Mouse (Mus musculus): ENCODE results near the gene Pheta2. TPM values are rescaled to one million over a fixed set of nuclear protein-coding genes. Genes with fewer than 3 reads are reported as not detected.

Pheta2 gene
- polyA plus RNA-seq, 1 experiment from 2014 or later: 1.8 TPM

DNA sequence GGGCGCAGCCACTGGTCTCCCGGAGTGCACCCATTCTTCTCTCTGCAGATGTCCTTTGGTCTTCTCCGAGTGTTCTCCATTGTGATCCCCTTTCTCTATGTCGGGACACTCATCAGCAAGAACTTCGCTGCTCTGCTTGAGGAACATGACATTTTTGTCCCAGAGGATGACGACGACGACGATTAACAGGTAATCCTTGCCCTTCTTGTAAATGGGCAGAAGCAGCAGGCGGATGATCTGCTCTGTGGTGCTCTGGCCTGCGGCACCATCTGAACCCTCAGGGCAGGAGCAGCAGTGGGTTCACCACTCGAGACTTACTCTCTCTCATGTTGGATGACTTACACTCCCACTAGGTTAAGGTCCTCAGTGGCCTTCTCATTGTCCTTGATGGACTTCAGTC is 9.1 kb downstream of the Pheta2 start:
- no peaks in the 10 kb centered on the region for H3K27me3 ChIP-seq (ENCODE audit: control insufficient read depth, insufficient read depth, low read length)
- no peak overlapping the region for H3K27ac ChIP-seq
- ATAC-seq (ENCODE audit: low FRiP score) (no peak), DNase-seq (ENCODE audit: low spot score) (no peak)
- H3K9me3 ChIP-seq (ENCODE audit: control insufficient read depth, low read length): no peaks in the 10 kb centered on the region
- H3K4me2 ChIP-seq (replicated peaks): no peak overlapping the region
- H3K36me3 ChIP-seq (replicated peaks; ENCODE audit: control insufficient read depth, insufficient read depth): peaks cover 36% of the 10 kb centered on the region
- no peak overlapping the region for H3K4me3 ChIP-seq (replicated peaks; ENCODE audit: low read length)
- 92% methylated on average over 12 of the region's 12 CpGs for WGBS
- H3K4me1 ChIP-seq (replicated peaks; ENCODE audit: control insufficient read depth, insufficient read depth, low read length): peaks cover 16% of the 10 kb centered on the region
- no peak overlapping the region; the same call in 1 of the 2 replicates for H3K9ac ChIP-seq

DNA sequence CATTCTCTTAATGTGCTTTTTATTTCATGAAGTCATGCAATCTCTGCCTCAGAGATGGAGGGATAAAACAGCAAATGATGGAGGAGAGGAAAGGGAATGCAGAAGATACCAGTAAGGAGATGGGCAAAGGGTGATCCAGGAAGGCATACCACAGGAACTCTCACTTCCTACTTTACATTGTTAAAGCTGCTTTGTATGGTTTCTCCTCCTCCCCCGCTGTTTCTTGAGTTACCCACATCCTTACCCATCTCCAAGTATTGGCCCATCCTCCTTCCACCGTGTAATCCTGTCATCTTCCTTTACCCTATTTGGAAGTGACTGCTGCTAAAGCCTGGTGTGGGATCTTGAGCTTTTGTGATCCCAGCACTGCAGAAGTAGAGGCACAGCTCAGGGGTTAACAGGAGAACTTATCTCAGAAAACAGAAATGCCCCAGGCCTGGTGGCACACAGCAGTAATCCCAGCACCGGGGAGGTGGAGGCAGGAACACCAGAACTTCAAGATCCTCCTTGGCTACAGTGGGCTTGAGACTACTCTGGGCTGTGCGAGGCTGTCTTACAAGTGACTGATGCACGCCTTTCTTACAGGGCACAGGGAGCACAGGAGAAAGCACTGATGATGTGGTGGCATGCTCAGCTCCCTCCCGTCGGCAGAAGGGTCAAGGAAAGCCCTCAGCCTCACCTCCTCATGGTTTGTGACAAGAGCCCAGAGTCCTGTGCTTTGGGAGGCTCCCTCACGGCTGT is 9.7 kb downstream of the Pheta2 start:
- no peaks in the 10 kb centered on the region for H3K27me3 ChIP-seq (ENCODE audit: control insufficient read depth, insufficient read depth, low read length)
- DNase-seq (ENCODE audit: low spot score) (no peak), ATAC-seq (ENCODE audit: low FRiP score) (no peak)
- H3K4me1 ChIP-seq (replicated peaks; ENCODE audit: control insufficient read depth, insufficient read depth, low read length): peaks cover 22% of the 10 kb centered on the region
- H3K27ac ChIP-seq: no peak overlapping the region
- 89% methylated on average over 8 of the region's 8 CpGs for WGBS
- H3K4me2 ChIP-seq (replicated peaks): no peak overlapping the region
- H3K9ac ChIP-seq: no peak overlapping the region
- H3K9me3 ChIP-seq (ENCODE audit: control insufficient read depth, low read length): no peaks in the 10 kb centered on the region
- H3K36me3 ChIP-seq (replicated peaks; ENCODE audit: control insufficient read depth, insufficient read depth): peaks cover 36% of the 10 kb centered on the region
- H3K4me3 ChIP-seq (replicated peaks; ENCODE audit: low read length): no peak overlapping the region

DNA sequence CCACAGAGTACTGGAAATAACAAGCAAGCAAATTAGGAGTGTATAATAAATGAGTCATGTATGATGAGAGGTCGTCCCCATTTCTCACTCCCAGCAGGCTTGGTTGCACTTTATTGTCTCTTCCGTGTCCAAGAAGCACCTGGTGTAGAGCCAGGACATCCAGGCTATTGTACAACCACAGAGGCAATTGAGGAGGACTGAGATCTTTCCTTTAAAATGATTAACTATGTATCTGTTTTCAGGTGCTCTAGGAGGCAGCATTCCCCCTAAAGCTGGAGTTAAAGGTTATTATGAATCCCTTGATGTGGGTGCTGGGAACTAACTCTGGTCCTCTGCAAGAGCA is 10.2 kb downstream of the Pheta2 start:
- H3K27me3 ChIP-seq (ENCODE audit: control insufficient read depth, insufficient read depth, low read length): no peaks in the 10 kb centered on the region
- no peak overlapping the region for H3K4me2 ChIP-seq (replicated peaks)
- no peak overlapping the region for H3K9ac ChIP-seq
- peaks cover 36% of the 10 kb centered on the region for H3K36me3 ChIP-seq (replicated peaks; ENCODE audit: control insufficient read depth, insufficient read depth)
- H3K9me3 ChIP-seq (ENCODE audit: control insufficient read depth, low read length): no peaks in the 10 kb centered on the region
- H3K4me3 ChIP-seq (replicated peaks; ENCODE audit: low read length): no peak overlapping the region
- no peak overlapping the region for H3K27ac ChIP-seq
- peaks cover 22% of the 10 kb centered on the region for H3K4me1 ChIP-seq (replicated peaks; ENCODE audit: control insufficient read depth, insufficient read depth, low read length)
- DNase-seq (ENCODE audit: low spot score) (no peak), ATAC-seq (ENCODE audit: low FRiP score) (no peak)
- WGBS: 93% methylated on average over 2 of the region's 2 CpGs

DNA sequence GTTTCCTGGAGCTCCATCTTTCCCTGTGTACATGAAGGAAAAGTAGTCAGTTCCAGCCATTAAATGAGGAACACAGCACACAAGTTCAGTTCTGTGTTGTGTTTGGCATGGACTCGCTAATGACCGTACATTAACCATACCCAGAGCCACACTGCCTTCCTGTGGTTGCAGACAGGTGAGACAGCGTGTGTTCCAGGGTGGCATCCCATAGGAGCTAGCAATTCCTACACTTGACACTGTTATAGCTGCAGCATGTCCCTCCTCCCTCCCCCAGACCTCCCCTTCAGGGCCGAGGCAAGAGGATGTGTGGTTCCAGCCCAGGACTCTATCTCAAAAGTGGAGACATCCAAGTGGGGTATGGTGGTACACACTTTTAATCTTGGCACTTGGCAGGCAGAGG is 11.6 kb downstream of the Pheta2 start:
- Histone ChIP-seq H3K4me1 (replicated peaks; ENCODE audit: control insufficient read depth, insufficient read depth, low read length) (peaks cover 30% of the 10 kb centered on the region), H3K4me3 (replicated peaks; ENCODE audit: low read length) (no peak overlapping the region)
- WGBS: 91% methylated on average over 4 of the region's 4 CpGs

DNA sequence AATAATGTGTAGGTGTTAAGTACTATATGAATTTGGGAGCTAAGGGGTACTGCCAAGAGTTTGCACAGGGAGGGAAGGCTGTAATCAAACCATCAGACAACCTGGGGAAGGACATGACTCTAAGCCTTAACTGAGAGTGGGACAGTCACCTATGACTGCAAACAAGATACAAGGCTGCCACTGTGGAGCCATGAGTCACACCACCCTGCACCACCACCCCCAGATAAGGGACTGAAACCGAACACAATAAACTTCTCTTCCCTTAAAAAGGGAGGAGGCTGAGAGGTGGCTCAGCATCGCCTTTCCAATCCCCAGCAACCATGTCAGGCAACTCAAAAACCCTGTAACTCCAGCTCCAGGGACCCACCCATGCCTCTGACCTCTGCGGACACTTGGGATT is 12.7 kb downstream of the Pheta2 start:
- DNase-seq (ENCODE audit: low spot score) (no peak), ATAC-seq (ENCODE audit: low FRiP score) (no peak)
- peaks cover 36% of the 10 kb centered on the region for H3K36me3 ChIP-seq (replicated peaks; ENCODE audit: control insufficient read depth, insufficient read depth)
- 87% methylated on average over 3 of the region's 3 CpGs for WGBS
- no peaks in the 10 kb centered on the region for H3K27me3 ChIP-seq (ENCODE audit: control insufficient read depth, insufficient read depth, low read length)
- H3K4me1 ChIP-seq (replicated peaks; ENCODE audit: control insufficient read depth, insufficient read depth, low read length): peaks cover 30% of the 10 kb centered on the region
- H3K9me3 ChIP-seq (ENCODE audit: control insufficient read depth, low read length): no peaks in the 10 kb centered on the region
- H3K4me2 ChIP-seq (replicated peaks): no peak overlapping the region
- no peak overlapping the region for H3K4me3 ChIP-seq (replicated peaks; ENCODE audit: low read length)
- H3K27ac ChIP-seq: no peak overlapping the region
- no peak overlapping the region for H3K9ac ChIP-seq

More for the DNA sequence above, 11.6 kb downstream of the Pheta2 start:
- H3K36me3 ChIP-seq (replicated peaks; ENCODE audit: control insufficient read depth, insufficient read depth): peaks cover 36% of the 10 kb centered on the region
- no peak overlapping the region for H3K4me2 ChIP-seq (replicated peaks)
- DNase-seq (ENCODE audit: low spot score) (no peak), ATAC-seq (ENCODE audit: low FRiP score) (no peak)
- H3K27ac ChIP-seq: no peak overlapping the region
- H3K9ac ChIP-seq: no peak overlapping the region
- H3K9me3 ChIP-seq (ENCODE audit: control insufficient read depth, low read length): no peaks in the 10 kb centered on the region
- H3K27me3 ChIP-seq (ENCODE audit: control insufficient read depth, insufficient read depth, low read length): no peaks in the 10 kb centered on the region

DNA sequence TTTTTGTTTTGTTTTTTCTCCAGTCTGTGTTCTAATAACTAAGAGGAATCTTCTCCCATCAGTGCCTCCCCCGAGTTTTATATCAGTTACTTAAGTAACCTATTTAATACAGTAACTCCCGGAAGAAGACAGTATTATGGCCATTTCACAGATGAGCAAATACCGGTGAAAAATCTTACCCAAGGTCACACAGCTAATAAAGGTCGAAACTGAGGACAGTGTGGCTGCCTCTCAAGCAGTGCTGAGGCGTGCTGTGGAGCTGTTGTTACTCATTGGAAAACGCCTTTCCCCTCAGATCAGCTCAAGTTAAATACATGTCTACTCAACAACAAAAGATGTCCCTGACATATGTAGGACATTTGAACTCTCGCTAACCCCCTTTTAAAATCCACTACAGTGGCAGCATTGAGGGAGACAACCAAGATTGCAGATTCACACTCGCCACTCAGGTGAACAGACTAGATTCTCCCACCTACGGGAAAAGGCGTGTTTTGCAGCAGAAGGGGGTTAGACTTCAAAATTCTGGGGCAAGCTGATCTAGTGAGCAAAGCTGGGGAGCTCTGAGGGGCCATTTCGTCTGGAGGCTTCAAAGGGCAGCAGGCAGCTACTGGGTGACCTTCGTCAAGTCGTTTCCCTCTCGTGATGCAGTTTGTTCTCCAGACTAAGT is 14.5 kb downstream of the Pheta2 start:
- ATAC-seq (ENCODE audit: low FRiP score): no peak
- Histone ChIP-seq H3K4me1 (replicated peaks; ENCODE audit: control insufficient read depth, insufficient read depth, low read length) (peaks cover 18% of the 10 kb centered on the region), H3K9me3 (ENCODE audit: control insufficient read depth, low read length) (no peaks in the 10 kb centered on the region), H3K27ac (peak overlapping the region; percentile 85), H3K36me3 (replicated peaks; ENCODE audit: control insufficient read depth, insufficient read depth) (peaks cover 28% of the 10 kb centered on the region), H3K27me3 (ENCODE audit: control insufficient read depth, insufficient read depth, low read length) (no peaks in the 10 kb centered on the region), H3K4me3 (replicated peaks; ENCODE audit: low read length) (peak overlapping the region; percentile 80), H3K4me2 (replicated peaks) (peak overlapping the region; percentile 68), H3K9ac (peak overlapping the region; percentile 95)
- 34% methylated on average over 14 of the region's 14 CpGs for WGBS
- no peak for DNase-seq (ENCODE audit: low spot score)

DNA sequence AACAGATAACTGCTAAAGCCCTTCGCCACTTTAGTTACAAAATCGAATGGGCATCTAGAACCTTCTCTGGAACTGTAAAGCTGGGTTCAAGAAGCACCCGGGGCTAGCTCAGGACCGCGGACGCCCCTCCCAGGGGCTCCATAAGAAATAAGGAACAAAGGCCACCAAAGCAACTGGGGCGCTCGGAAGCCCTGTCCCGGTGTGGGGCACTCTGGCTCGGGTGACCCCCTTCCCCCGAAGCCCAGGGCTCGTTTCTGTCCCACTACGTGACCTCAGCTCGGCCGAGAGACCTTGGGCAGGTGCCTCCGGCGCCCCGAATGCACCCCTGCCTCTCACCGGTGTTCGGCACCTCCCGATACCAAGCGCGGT is 15.0 kb downstream of the Pheta2 start:
- H3K27ac ChIP-seq: peak overlapping the region; percentile 85
- ATAC-seq (ENCODE audit: low FRiP score) (no peak; the same call in 1 of the 2 replicates), DNase-seq (ENCODE audit: low spot score) (no peak)
- no peaks in the 10 kb centered on the region for H3K27me3 ChIP-seq (ENCODE audit: control insufficient read depth, insufficient read depth, low read length)
- H3K4me1 ChIP-seq (replicated peaks; ENCODE audit: control insufficient read depth, insufficient read depth, low read length): peaks cover 18% of the 10 kb centered on the region
- WGBS: under 1% methylated on average over 23 of the region's 23 CpGs
- H3K9ac ChIP-seq: peak overlapping the region; percentile 95
- H3K9me3 ChIP-seq (ENCODE audit: control insufficient read depth, low read length): no peaks in the 10 kb centered on the region
- H3K4me2 ChIP-seq (replicated peaks): peak overlapping the region; percentile 68
- H3K36me3 ChIP-seq (replicated peaks; ENCODE audit: control insufficient read depth, insufficient read depth): peaks cover 23% of the 10 kb centered on the region
- peak overlapping the region; percentile 80 for H3K4me3 ChIP-seq (replicated peaks; ENCODE audit: low read length)

DNA sequence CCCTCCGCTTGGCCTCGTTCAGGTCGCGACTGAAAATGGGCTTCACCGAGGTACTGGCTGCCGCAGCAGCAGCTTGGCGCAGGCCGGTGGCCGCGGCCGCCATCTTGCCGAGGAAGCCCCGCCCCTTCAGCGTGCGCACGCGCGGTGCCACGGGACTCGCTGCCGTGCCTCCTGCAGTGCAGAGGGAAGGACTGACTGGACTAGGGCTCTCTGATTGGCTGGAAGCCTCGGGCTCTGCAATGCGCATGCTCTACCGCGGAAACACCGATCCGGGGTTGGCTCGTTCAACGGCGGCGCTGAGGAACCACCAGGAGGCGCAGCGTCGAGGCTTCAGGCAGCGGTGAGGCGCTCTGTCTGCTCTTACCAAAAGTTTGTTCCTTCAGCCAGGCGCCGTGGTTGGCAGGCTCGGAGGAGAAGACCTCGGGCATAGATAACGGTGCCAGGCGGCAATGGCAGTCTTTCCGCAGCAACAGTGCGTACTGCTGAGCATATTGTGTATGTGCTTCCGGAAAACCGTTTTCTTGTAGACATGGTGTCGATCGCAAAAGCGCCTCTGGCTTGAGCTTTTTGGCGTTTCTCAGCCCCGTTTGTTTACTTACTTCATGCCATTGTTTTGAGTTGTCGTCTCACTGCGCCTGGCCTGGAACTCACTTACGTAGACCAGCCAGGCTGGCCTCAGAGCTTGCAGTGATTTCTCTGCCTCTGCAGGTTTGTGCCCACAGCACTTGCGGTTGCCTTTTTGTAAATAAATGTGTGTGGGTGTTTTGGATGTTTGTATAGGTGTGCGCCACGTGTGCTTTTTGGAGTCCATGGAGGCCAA is 15.6 kb downstream of the Pheta2 start, which contains the start of gene Ndufa6:
Ndufa6 (minus strand) TSS at position 197 of the 820 bp plus-strand sequence.
- no peaks in the 10 kb centered on the region for H3K27me3 ChIP-seq (ENCODE audit: control insufficient read depth, insufficient read depth, low read length)
- 2% methylated on average over 57 of the region's 57 CpGs for WGBS
- H3K9ac ChIP-seq: peak within 1 kb of the TSS; percentile 95
- H3K4me3 ChIP-seq (replicated peaks; ENCODE audit: low read length): peak within 1 kb of the TSS; percentile 80
- H3K27ac ChIP-seq: peak within 1 kb of the TSS; percentile 85
- ATAC-seq (ENCODE audit: low FRiP score) (peak; percentile 98), DNase-seq (ENCODE audit: low spot score) (peak; percentile 97)
- H3K4me1 ChIP-seq (replicated peaks; ENCODE audit: control insufficient read depth, insufficient read depth, low read length): peaks cover 18% of the 10 kb centered on the region
- no peaks in the 10 kb centered on the region for H3K9me3 ChIP-seq (ENCODE audit: control insufficient read depth, low read length)
- peak within 1 kb of the TSS; percentile 81 for H3K4me2 ChIP-seq (replicated peaks)
- H3K36me3 ChIP-seq (replicated peaks; ENCODE audit: control insufficient read depth, insufficient read depth): peaks cover 17% of the 10 kb centered on the region
